Mouse (Mus musculus): ENCODE measurements around the gene Flt1. TPM values are rescaled to one million over a fixed set of nuclear protein-coding genes. Genes with fewer than 3 reads are reported as not detected.
A peak's percentile ranks its signal among the peaks of the same experiment; 100 is the strongest.

The Flt1 gene
- 0.84 and 1.1 TPM in 2 replicates for polyA plus RNA-seq (2012; rRNA removed)
- polyA plus RNA-seq (2014; fragmentation: Nextera tagmentation; extraction: Ambion mirVana) = 1.9 and 2.4 TPM in 2 replicates

DNA sequence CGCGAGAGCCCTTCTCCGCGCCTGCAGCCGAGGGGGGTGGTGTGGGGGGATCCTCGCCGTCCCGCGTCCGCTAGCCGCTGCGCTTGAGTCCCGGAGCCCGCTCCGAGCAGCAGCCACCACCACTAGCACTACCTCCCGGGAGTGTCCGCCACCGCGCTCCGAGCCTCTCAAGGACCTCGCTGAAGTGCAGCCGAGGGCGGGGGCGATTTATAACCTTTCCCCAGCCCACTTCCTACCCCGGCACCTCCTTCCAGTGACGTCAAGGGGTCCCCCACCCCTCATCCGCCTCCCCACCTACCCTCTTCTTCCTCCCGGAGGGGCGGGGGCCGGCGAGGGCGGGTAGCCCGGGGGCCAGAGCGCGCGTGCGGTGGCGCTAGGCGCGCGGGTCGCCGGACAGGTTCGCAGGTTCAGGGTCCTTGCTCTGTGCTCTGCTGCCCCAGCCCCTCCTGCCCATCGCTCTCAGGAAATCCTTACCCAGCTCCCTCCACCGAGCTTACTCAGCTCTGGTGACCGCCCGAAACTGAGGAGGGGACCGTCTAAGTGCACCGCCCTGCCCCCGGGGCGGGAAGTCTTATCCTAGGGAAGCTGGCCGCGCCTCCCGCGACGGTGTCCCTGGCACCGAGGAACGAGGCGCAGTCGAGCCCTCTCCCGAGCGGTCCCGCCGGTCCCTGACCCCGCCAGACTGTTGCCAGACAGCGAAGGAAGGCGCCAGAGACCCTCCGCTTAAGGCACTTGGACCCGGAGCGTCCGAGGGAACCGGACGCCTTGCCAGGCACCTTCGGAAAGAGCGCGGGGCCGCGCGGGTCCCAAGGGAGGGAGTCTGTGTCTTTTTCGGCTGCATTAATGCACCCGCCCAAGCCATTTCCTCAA lies at the start of gene Flt1:
Gene Flt1, minus strand, starts transcription at position 181 of the 870 bp plus-strand sequence.
- Histone ChIP-seq H3K4me2 (ENCODE audit: low read depth) (peak within 1 kb of the TSS; percentile 28), H3K4me1 (replicated peaks; ENCODE audit: control insufficient read depth in 2 of 2, insufficient read depth in 2 of 2, low read length in 1 of 2) (0 out of 4 replicates have a peak, but pooled peaks cover 0 to under 1% of the 10 kb centered on the region in 2 experiments), H3K9ac (replicated peaks) (no peak within 1 kb of the TSS; the same call in 1 of the 2 replicates), H3K4me3 (ENCODE audit: insufficient read depth in 1 of 2, low read depth in 2 of 2, low read length in 2 of 2) (peak within 1 kb of the TSS; percentile 0 to 26), H3K27me3 (ENCODE audit: control insufficient read depth, insufficient read depth, low read length) (peaks cover 65% of the 10 kb centered on the region), H3K36me3 (replicated peaks; ENCODE audit: control insufficient read depth, insufficient read depth, low read depth) (no peaks in the 10 kb centered on the region), H3K27ac (no peak within 1 kb of the TSS), H3K9me3 (ENCODE audit: control insufficient read depth, low read length) (no peaks in the 10 kb centered on the region)
- under 1% methylated on average over 81 of the region's 82 CpGs for WGBS (ENCODE audit: insufficient replicate concordance)
- DNase-seq (ENCODE audit: low read depth in 3 of 3, low spot score in 3 of 3) (no peak), ATAC-seq (ENCODE audit: insufficient read depth) (peak; percentile 13; the same call in 1 of the 2 replicates)
- TF ChIP-seq CTCF (IDR thresholded peaks at IDR 0.05; ENCODE audit: low read depth) (no peak), EP300 (IDR thresholded peaks at IDR 0.05; ENCODE audit: low read depth) (no peak)

DNA sequence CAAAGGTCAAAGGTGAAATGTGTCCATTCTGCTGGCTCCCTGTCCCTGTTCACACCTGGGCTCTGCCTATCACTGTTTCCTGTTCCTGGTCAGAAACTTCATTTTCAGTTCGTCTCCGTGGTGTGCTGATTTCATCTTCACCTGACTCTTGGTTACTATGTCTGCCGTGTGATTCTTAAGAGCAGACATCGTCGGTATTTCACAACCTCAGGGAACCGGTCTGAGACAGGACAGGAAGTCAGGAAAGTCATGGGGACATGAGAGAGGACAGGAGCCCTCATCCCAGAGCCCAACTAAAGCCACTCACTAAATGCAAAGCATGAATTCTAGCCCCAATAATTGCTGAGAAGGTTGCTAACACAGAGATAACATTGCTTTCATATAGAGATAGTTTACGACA lies 49.4 kb upstream of the Flt1 start:
- ATAC-seq (ENCODE audit: insufficient read depth) (no peak), DNase-seq (ENCODE audit: low read depth in 3 of 3, low spot score in 3 of 3) (no peak)
- Histone ChIP-seq H3K27ac (no peak overlapping the region), H3K4me2 (ENCODE audit: low read depth) (no peak overlapping the region), H3K9ac (replicated peaks) (no peak overlapping the region), H3K36me3 (replicated peaks; ENCODE audit: control insufficient read depth, insufficient read depth, low read depth) (no peaks in the 10 kb centered on the region), H3K4me1 (replicated peaks; ENCODE audit: control insufficient read depth in 2 of 2, insufficient read depth in 2 of 2, low read length in 1 of 2) (no peaks in the 10 kb centered on the region), H3K9me3 (ENCODE audit: control insufficient read depth, low read length) (no peaks in the 10 kb centered on the region; the same call in 1 of the 2 replicates), H3K27me3 (ENCODE audit: control insufficient read depth, insufficient read depth, low read length) (no peaks in the 10 kb centered on the region), H3K4me3 (ENCODE audit: insufficient read depth in 1 of 2, low read depth in 2 of 2, low read length in 2 of 2) (no peak overlapping the region)
- 19% methylated on average over 7 of the region's 7 CpGs for WGBS (ENCODE audit: insufficient replicate concordance)
- no peak for TF ChIP-seq CTCF (IDR thresholded peaks at IDR 0.05; ENCODE audit: low read depth)
- no peak for TF ChIP-seq EP300 (IDR thresholded peaks at IDR 0.05; ENCODE audit: low read depth)

DNA sequence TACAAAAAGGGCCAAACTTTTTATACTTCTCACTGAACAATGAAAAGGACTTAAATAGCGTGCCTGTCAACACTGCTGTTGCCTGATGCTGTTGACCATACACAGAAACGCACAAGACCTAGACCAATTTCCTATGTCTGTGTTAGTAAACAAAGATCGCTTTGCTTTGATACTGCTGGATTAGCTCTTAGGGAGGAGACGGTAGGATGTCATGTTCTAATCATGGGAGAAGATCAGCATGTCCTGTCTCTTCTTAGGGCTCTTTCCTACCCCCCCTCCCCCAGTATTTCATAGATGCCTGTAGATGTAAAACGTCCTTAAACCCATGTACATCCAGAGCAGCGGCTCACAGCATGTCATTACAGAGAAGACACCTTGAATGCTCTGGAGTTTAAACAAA lies 44.1 kb upstream of the Flt1 start:
- Histone ChIP-seq H3K4me2 (ENCODE audit: low read depth) (no peak overlapping the region), H3K4me1 (replicated peaks; ENCODE audit: control insufficient read depth in 2 of 2, insufficient read depth in 2 of 2, low read length in 1 of 2) (no peaks in the 10 kb centered on the region), H3K27ac (no peak overlapping the region), H3K36me3 (replicated peaks; ENCODE audit: control insufficient read depth, insufficient read depth, low read depth) (no peaks in the 10 kb centered on the region), H3K9me3 (ENCODE audit: control insufficient read depth, low read length) (no peaks in the 10 kb centered on the region; the same call in 1 of the 2 replicates), H3K9ac (replicated peaks) (no peak overlapping the region), H3K4me3 (ENCODE audit: insufficient read depth in 1 of 2, low read depth in 2 of 2, low read length in 2 of 2) (no peak overlapping the region), H3K27me3 (ENCODE audit: control insufficient read depth, insufficient read depth, low read length) (no peaks in the 10 kb centered on the region)
- 49% methylated on average over 6 of the region's 6 CpGs for WGBS (ENCODE audit: insufficient replicate concordance)
- DNase-seq (ENCODE audit: low read depth in 3 of 3, low spot score in 3 of 3) (no peak), ATAC-seq (ENCODE audit: insufficient read depth) (no peak)
- no peak for TF ChIP-seq CTCF (IDR thresholded peaks at IDR 0.05; ENCODE audit: low read depth)
- no peak for TF ChIP-seq EP300 (IDR thresholded peaks at IDR 0.05; ENCODE audit: low read depth)

DNA sequence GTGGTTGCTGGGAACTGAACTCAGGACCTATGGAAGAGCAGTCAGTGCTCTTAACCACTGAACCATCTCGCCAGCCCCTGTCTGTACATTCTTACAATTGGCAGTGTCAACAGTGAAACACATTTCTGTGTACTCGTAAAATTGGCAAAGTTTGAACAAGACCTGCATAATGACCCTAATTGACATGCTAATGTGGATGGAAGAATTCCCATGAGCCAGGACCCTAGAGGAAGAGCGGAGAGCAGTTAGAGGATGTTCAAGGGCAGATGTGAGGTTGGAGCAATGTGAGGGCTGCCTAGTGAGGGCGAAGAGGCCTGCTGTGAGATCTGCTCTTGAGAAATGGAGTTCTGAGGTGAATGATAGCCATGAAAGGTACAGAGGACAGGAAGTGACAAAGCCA lies 38.2 kb upstream of the Flt1 start:
- H3K9ac ChIP-seq (replicated peaks) = no peak overlapping the region
- 73% methylated on average over 4 of the region's 4 CpGs for WGBS (ENCODE audit: insufficient replicate concordance)
- no peak for TF ChIP-seq CTCF (IDR thresholded peaks at IDR 0.05; ENCODE audit: low read depth)
- TF ChIP-seq EP300 (IDR thresholded peaks at IDR 0.05; ENCODE audit: low read depth) = no peak

DNA sequence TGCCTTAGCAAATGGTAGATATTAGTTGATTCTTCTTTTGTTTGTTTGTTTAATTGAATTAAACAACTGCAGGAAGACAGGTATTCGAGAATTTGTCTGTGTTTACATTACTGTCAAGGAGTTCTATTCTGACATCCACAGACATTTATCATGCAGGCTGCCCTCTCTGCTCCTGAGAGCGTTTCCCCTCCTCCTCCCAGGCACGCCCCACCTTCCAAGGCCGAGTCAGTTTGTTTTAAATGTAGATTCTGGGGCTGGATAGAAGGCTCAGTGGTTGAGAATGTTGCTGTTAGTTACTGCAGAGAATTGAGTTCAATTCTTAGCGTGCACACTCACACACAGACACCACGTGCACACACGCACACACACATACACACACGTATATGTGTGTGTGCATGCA lies 36.2 kb upstream of the Flt1 start:
- H3K9me3 ChIP-seq (ENCODE audit: control insufficient read depth, low read length) = no peaks in the 10 kb centered on the region
- WGBS (ENCODE audit: insufficient replicate concordance) = 35% methylated on average over 8 of the region's 8 CpGs

More for the DNA sequence above, 38.2 kb upstream of the Flt1 start:
- H3K27ac ChIP-seq = no peak overlapping the region
- H3K4me2 ChIP-seq (ENCODE audit: low read depth) = no peak overlapping the region
- no peak overlapping the region for H3K4me3 ChIP-seq (ENCODE audit: insufficient read depth in 1 of 2, low read depth in 2 of 2, low read length in 2 of 2)
- H3K27me3 ChIP-seq (ENCODE audit: control insufficient read depth, insufficient read depth, low read length) = no peaks in the 10 kb centered on the region
- peaks cover 0 to 2% of the 10 kb centered on the region in 2 experiments; a peak in 1 of 4 replicates for H3K4me1 ChIP-seq (replicated peaks; ENCODE audit: control insufficient read depth in 2 of 2, insufficient read depth in 2 of 2, low read length in 1 of 2)
- no peaks in the 10 kb centered on the region for H3K36me3 ChIP-seq (replicated peaks; ENCODE audit: control insufficient read depth, insufficient read depth, low read depth)
- DNase-seq (ENCODE audit: low read depth in 3 of 3, low spot score in 3 of 3) = no peak
- H3K9me3 ChIP-seq (ENCODE audit: control insufficient read depth, low read length) = no peaks in the 10 kb centered on the region
- no peak for ATAC-seq (ENCODE audit: insufficient read depth)

More for the DNA sequence above, 36.2 kb upstream of the Flt1 start:
- no peak for TF ChIP-seq CTCF (IDR thresholded peaks at IDR 0.05; ENCODE audit: low read depth)
- no peak for TF ChIP-seq EP300 (IDR thresholded peaks at IDR 0.05; ENCODE audit: low read depth)
- H3K9ac ChIP-seq (replicated peaks) = no peak overlapping the region
- H3K36me3 ChIP-seq (replicated peaks; ENCODE audit: control insufficient read depth, insufficient read depth, low read depth) = no peaks in the 10 kb centered on the region
- no peaks in the 10 kb centered on the region for H3K27me3 ChIP-seq (ENCODE audit: control insufficient read depth, insufficient read depth, low read length)
- no peak overlapping the region for H3K4me2 ChIP-seq (ENCODE audit: low read depth)
- no peak overlapping the region for H3K27ac ChIP-seq
- DNase-seq (ENCODE audit: low read depth in 3 of 3, low spot score in 3 of 3) = no peak
- H3K4me1 ChIP-seq (replicated peaks; ENCODE audit: control insufficient read depth in 2 of 2, insufficient read depth in 2 of 2, low read length in 1 of 2) = peaks cover 0 to 7% of the 10 kb centered on the region in 2 experiments; a peak in 2 of 4 replicates
- H3K4me3 ChIP-seq (ENCODE audit: insufficient read depth in 1 of 2, low read depth in 2 of 2, low read length in 2 of 2) = no peak overlapping the region
- ATAC-seq (ENCODE audit: insufficient read depth) = no peak

Data from liver, embryonic 14.5 days (tissue).